Mouse (Mus musculus): ENCODE measurements around the gene Zfp74. TPM values are rescaled to one million over a fixed set of nuclear protein-coding genes. Genes with fewer than 3 reads are reported as not detected.
A peak's percentile ranks its signal among the peaks of the same experiment; 100 is the strongest.

Gene Zfp74
- polyA plus RNA-seq, 2 experiments = 10.5 to 11.0 TPM

- H3K36me3 ChIP-seq (ENCODE audit: control insufficient read depth, insufficient read depth, low read length) = peaks cover 67% of the 10 kb centered on the region
- no peak overlapping the region for H3K27ac ChIP-seq (replicated peaks; ENCODE audit: low read depth, low read length)
- H3K4me2 ChIP-seq (replicated peaks; ENCODE audit: low read depth, low read length, severe bottlenecking) = no peak overlapping the region
- no peaks in the 10 kb centered on the region for H3K9me3 ChIP-seq (ENCODE audit: control insufficient read depth, low read length)
- DNase-seq (ENCODE audit: low spot score) = no peak
- TF ChIP-seq POLR2A (IDR thresholded peaks at IDR 0.05; ENCODE audit: borderline replicate concordance, extremely low read depth, insufficient read depth, insufficient read length) = no peak
- peak; percentile 66; the same call in 1 of the 2 replicates for ATAC-seq (ENCODE audit: low FRiP score, low read depth)
- H3K27me3 ChIP-seq (ENCODE audit: control insufficient read depth, insufficient read depth, low read length) = no peaks in the 10 kb centered on the region
- no peak overlapping the region for H3K4me3 ChIP-seq (replicated peaks; ENCODE audit: low read length)
- H3K4me1 ChIP-seq (ENCODE audit: control insufficient read depth, insufficient read depth, low read length) = no peaks in the 10 kb centered on the region
- WGBS = 88% methylated on average over 11 of the region's 11 CpGs
- H3K9ac ChIP-seq (ENCODE audit: low read depth, low read length, severe bottlenecking) = no peak overlapping the region
Observed at GRCm38 (mm10) chr7:29989031-29989430, 35.1 kb upstream of the Zfp74 start.

GRCm38 (mm10) chr7:29987551-29987950 lies 33.7 kb upstream of the Zfp74 start:
- TF ChIP-seq POLR2A (IDR thresholded peaks at IDR 0.05; ENCODE audit: borderline replicate concordance, extremely low read depth, insufficient read depth, insufficient read length) = no peak
- ATAC-seq (ENCODE audit: low FRiP score, low read depth) (no peak), DNase-seq (ENCODE audit: low spot score) (no peak)
- H3K27me3 ChIP-seq (ENCODE audit: control insufficient read depth, insufficient read depth, low read length) = no peaks in the 10 kb centered on the region
- 90% methylated on average over 5 of the region's 5 CpGs for WGBS
- no peak overlapping the region for H3K27ac ChIP-seq (replicated peaks; ENCODE audit: low read depth, low read length)
- no peak overlapping the region for H3K4me3 ChIP-seq (replicated peaks; ENCODE audit: low read length)
- no peak overlapping the region for H3K9ac ChIP-seq (ENCODE audit: low read depth, low read length, severe bottlenecking)
- H3K4me1 ChIP-seq (ENCODE audit: control insufficient read depth, insufficient read depth, low read length) = peaks cover 2% of the 10 kb centered on the region; the same call in 1 of the 2 replicates
- H3K4me2 ChIP-seq (replicated peaks; ENCODE audit: low read depth, low read length, severe bottlenecking) = no peak overlapping the region
- peaks cover 55% of the 10 kb centered on the region for H3K36me3 ChIP-seq (ENCODE audit: control insufficient read depth, insufficient read depth, low read length)
- H3K9me3 ChIP-seq (ENCODE audit: control insufficient read depth, low read length) = no peaks in the 10 kb centered on the region

GRCm38 (mm10) chr7:29986101-29986500 lies 32.2 kb upstream of the Zfp74 start:
- peaks cover 4% of the 10 kb centered on the region; the same call in 1 of the 2 replicates for H3K4me1 ChIP-seq (ENCODE audit: control insufficient read depth, insufficient read depth, low read length)
- WGBS = 85% methylated on average over 8 of the region's 8 CpGs
- ATAC-seq (ENCODE audit: low FRiP score, low read depth) (no peak), DNase-seq (ENCODE audit: low spot score) (no peak)
- H3K9ac ChIP-seq (ENCODE audit: low read depth, low read length, severe bottlenecking) = no peak overlapping the region
- TF ChIP-seq POLR2A (IDR thresholded peaks at IDR 0.05; ENCODE audit: borderline replicate concordance, extremely low read depth, insufficient read depth, insufficient read length) = no peak
- H3K27me3 ChIP-seq (ENCODE audit: control insufficient read depth, insufficient read depth, low read length) = no peaks in the 10 kb centered on the region
- no peak overlapping the region for H3K27ac ChIP-seq (replicated peaks; ENCODE audit: low read depth, low read length)
- H3K36me3 ChIP-seq (ENCODE audit: control insufficient read depth, insufficient read depth, low read length) = peaks cover 45% of the 10 kb centered on the region
- H3K9me3 ChIP-seq (ENCODE audit: control insufficient read depth, low read length) = no peaks in the 10 kb centered on the region
- H3K4me3 ChIP-seq (replicated peaks; ENCODE audit: low read length) = no peak overlapping the region
- H3K4me2 ChIP-seq (replicated peaks; ENCODE audit: low read depth, low read length, severe bottlenecking) = no peak overlapping the region

- ATAC-seq (ENCODE audit: low FRiP score, low read depth) (peak; percentile 89), DNase-seq (ENCODE audit: low spot score) (peak; percentile 94)
- peak; percentile 99 for TF ChIP-seq POLR2A (IDR thresholded peaks at IDR 0.05; ENCODE audit: borderline replicate concordance, extremely low read depth, insufficient read depth, insufficient read length)
- WGBS = 4% methylated on average over 50 of the region's 62 CpGs
- H3K36me3 ChIP-seq (ENCODE audit: control insufficient read depth, insufficient read depth, low read length) = peaks cover 27% of the 10 kb centered on the region
- H3K27ac ChIP-seq (replicated peaks; ENCODE audit: low read depth, low read length) = peak within 1 kb of the TSS; percentile 93
- no peaks in the 10 kb centered on the region for H3K9me3 ChIP-seq (ENCODE audit: control insufficient read depth, low read length)
- peak within 1 kb of the TSS; percentile 82 for H3K9ac ChIP-seq (ENCODE audit: low read depth, low read length, severe bottlenecking)
- H3K4me3 ChIP-seq (replicated peaks; ENCODE audit: low read length) = peak within 1 kb of the TSS; percentile 80
- no peaks in the 10 kb centered on the region for H3K27me3 ChIP-seq (ENCODE audit: control insufficient read depth, insufficient read depth, low read length)
- peak within 1 kb of the TSS; percentile 77 for H3K4me2 ChIP-seq (replicated peaks; ENCODE audit: low read depth, low read length, severe bottlenecking)
- H3K4me1 ChIP-seq (ENCODE audit: control insufficient read depth, insufficient read depth, low read length) = peaks cover 4% of the 10 kb centered on the region; the same call in 1 of the 2 replicates
Observed at GRCm38 (mm10) chr7:29983690-29984380, 29.9 kb upstream of the Zfp74 start, which contains the start of gene Zfp568. Zfp568 (plus strand) TSS chr7:29983955.

GRCm38 (mm10) chr7:29983340-29983689 lies 29.4 kb upstream of the Zfp74 start:
- Histone ChIP-seq H3K4me3 (replicated peaks; ENCODE audit: low read length) (peak overlapping the region; percentile 80), H3K27me3 (ENCODE audit: control insufficient read depth, insufficient read depth, low read length) (no peaks in the 10 kb centered on the region), H3K27ac (replicated peaks; ENCODE audit: low read depth, low read length) (peak overlapping the region; percentile 93), H3K9me3 (ENCODE audit: control insufficient read depth, low read length) (no peaks in the 10 kb centered on the region), H3K36me3 (ENCODE audit: control insufficient read depth, insufficient read depth, low read length) (peaks cover 24% of the 10 kb centered on the region), H3K4me1 (ENCODE audit: control insufficient read depth, insufficient read depth, low read length) (peaks cover 4% of the 10 kb centered on the region; the same call in 1 of the 2 replicates), H3K9ac (ENCODE audit: low read depth, low read length, severe bottlenecking) (peak overlapping the region; percentile 82), H3K4me2 (replicated peaks; ENCODE audit: low read depth, low read length, severe bottlenecking) (peak overlapping the region; percentile 77)
- DNase-seq (ENCODE audit: low spot score) (no peak), ATAC-seq (ENCODE audit: low FRiP score, low read depth) (peak; percentile 7)
- under 1% methylated on average over 8 of the region's 8 CpGs for WGBS
- TF ChIP-seq POLR2A (IDR thresholded peaks at IDR 0.05; ENCODE audit: borderline replicate concordance, extremely low read depth, insufficient read depth, insufficient read length) = no peak
